Mouse (Mus musculus): Measurements from ENCODE around the gene Nes. TPM values are rescaled to one million over a fixed set of nuclear protein-coding genes. Genes with fewer than 3 reads are reported as not detected.

Gene Nes
- polyA plus RNA-seq, 1 experiment from 2014 or later = 9.5 TPM

- ATAC-seq (replicated peaks; ENCODE audit: extremely low read depth, insufficient read depth, low FRiP score) = no peak
- 58% methylated on average over 1 of the region's 1 CpGs for WGBS
- H3K9ac ChIP-seq (ENCODE audit: low read length) = no peak overlapping the region
- no peak overlapping the region for H3K27ac ChIP-seq (ENCODE audit: low read length)
- no peaks in the 10 kb centered on the region; the same call in 1 of the 2 replicates for H3K27me3 ChIP-seq (ENCODE audit: control insufficient read depth, insufficient read depth, low read length)
- H3K4me2 ChIP-seq (ENCODE audit: low read depth, low read length) = no peak overlapping the region
- peaks cover 10% of the 10 kb centered on the region for H3K4me1 ChIP-seq (ENCODE audit: control insufficient read depth, insufficient read depth, low read length)
- H3K9me3 ChIP-seq (replicated peaks; ENCODE audit: control insufficient read depth, low read length) = no peaks in the 10 kb centered on the region
- no peak overlapping the region for H3K4me3 ChIP-seq (ENCODE audit: low read length)
- H3K36me3 ChIP-seq (ENCODE audit: control insufficient read depth, insufficient read depth) = no peaks in the 10 kb centered on the region
These were observed 11.9 kb upstream of the Nes start for GRCm38 (mm10) chr3:87958967-87959366.

GRCm38 (mm10) chr3:87959371-87959770, 11.5 kb upstream of the Nes start:
- H3K9ac ChIP-seq (ENCODE audit: low read length) = no peak overlapping the region
- ATAC-seq (replicated peaks; ENCODE audit: extremely low read depth, insufficient read depth, low FRiP score) = no peak
- no peaks in the 10 kb centered on the region for H3K36me3 ChIP-seq (ENCODE audit: control insufficient read depth, insufficient read depth)
- H3K4me2 ChIP-seq (ENCODE audit: low read depth, low read length) = no peak overlapping the region
- H3K4me3 ChIP-seq (ENCODE audit: low read length) = no peak overlapping the region
- H3K27me3 ChIP-seq (ENCODE audit: control insufficient read depth, insufficient read depth, low read length) = no peaks in the 10 kb centered on the region; the same call in 1 of the 2 replicates
- H3K9me3 ChIP-seq (replicated peaks; ENCODE audit: control insufficient read depth, low read length) = no peaks in the 10 kb centered on the region
- no peak overlapping the region for H3K27ac ChIP-seq (ENCODE audit: low read length)
- WGBS = 66% methylated on average over 7 of the region's 7 CpGs
- peaks cover 10% of the 10 kb centered on the region for H3K4me1 ChIP-seq (ENCODE audit: control insufficient read depth, insufficient read depth, low read length)

- Histone ChIP-seq H3K27ac (ENCODE audit: low read length) (peak overlapping the region; percentile 92), H3K4me1 (ENCODE audit: control insufficient read depth, insufficient read depth, low read length) (peaks cover 10% of the 10 kb centered on the region), H3K9me3 (replicated peaks; ENCODE audit: control insufficient read depth, low read length) (no peaks in the 10 kb centered on the region), H3K4me3 (ENCODE audit: low read length) (peak overlapping the region; percentile 66), H3K9ac (ENCODE audit: low read length) (peak overlapping the region; percentile 79), H3K27me3 (ENCODE audit: control insufficient read depth, insufficient read depth, low read length) (no peaks in the 10 kb centered on the region), H3K4me2 (ENCODE audit: low read depth, low read length) (peak overlapping the region; percentile 96), H3K36me3 (ENCODE audit: control insufficient read depth, insufficient read depth) (no peaks in the 10 kb centered on the region)
- ATAC-seq (replicated peaks; ENCODE audit: extremely low read depth, insufficient read depth, low FRiP score) = no peak
- whole genome bisulfite sequencing = 13% methylated on average over 10 of the region's 10 CpGs
These were observed 10.7 kb upstream of the Nes start for GRCm38 (mm10) chr3:87960191-87960585.

GRCm38 (mm10) chr3:87960586-87961191, 10.2 kb upstream of the Nes start:
- 0% methylated on average over 27 of the region's 27 CpGs for WGBS
- peak; percentile 99 for ATAC-seq (replicated peaks; ENCODE audit: extremely low read depth, insufficient read depth, low FRiP score)
- peak overlapping the region; percentile 96 for H3K4me2 ChIP-seq (ENCODE audit: low read depth, low read length)
- peak overlapping the region; percentile 79 for H3K9ac ChIP-seq (ENCODE audit: low read length)
- no peaks in the 10 kb centered on the region for H3K27me3 ChIP-seq (ENCODE audit: control insufficient read depth, insufficient read depth, low read length)
- peaks cover 10% of the 10 kb centered on the region for H3K4me1 ChIP-seq (ENCODE audit: control insufficient read depth, insufficient read depth, low read length)
- no peaks in the 10 kb centered on the region for H3K36me3 ChIP-seq (ENCODE audit: control insufficient read depth, insufficient read depth)
- peak overlapping the region; percentile 92 for H3K27ac ChIP-seq (ENCODE audit: low read length)
- H3K4me3 ChIP-seq (ENCODE audit: low read length) = peak overlapping the region; percentile 66
- no peaks in the 10 kb centered on the region for H3K9me3 ChIP-seq (replicated peaks; ENCODE audit: control insufficient read depth, low read length)

- peak overlapping the region; percentile 60 for H3K4me3 ChIP-seq (ENCODE audit: low read length)
- H3K27ac ChIP-seq (ENCODE audit: low read length) = 0 out of 2 replicates have a peak overlapping the region, but pooled peaks have one; percentile 14
- H3K4me1 ChIP-seq (ENCODE audit: control insufficient read depth, insufficient read depth, low read length) = peaks cover 23% of the 10 kb centered on the region
- 1% methylated on average over 21 of the region's 21 CpGs for WGBS
- no peaks in the 10 kb centered on the region for H3K36me3 ChIP-seq (ENCODE audit: control insufficient read depth, insufficient read depth)
- no peaks in the 10 kb centered on the region for H3K9me3 ChIP-seq (replicated peaks; ENCODE audit: control insufficient read depth, low read length)
- peaks cover 12% of the 10 kb centered on the region for H3K27me3 ChIP-seq (ENCODE audit: control insufficient read depth, insufficient read depth, low read length)
- no peak; the same call in 1 of the 2 replicates for ATAC-seq (replicated peaks; ENCODE audit: extremely low read depth, insufficient read depth, low FRiP score)
- peak overlapping the region; percentile 81 for H3K4me2 ChIP-seq (ENCODE audit: low read depth, low read length)
- peak overlapping the region; percentile 62 for H3K9ac ChIP-seq (ENCODE audit: low read length)
These were observed 517 bp upstream of the Nes start for GRCm38 (mm10) chr3:87970184-87970938.

- peak overlapping the region; percentile 50 for H3K27ac ChIP-seq (ENCODE audit: low read length)
- peaks cover 12% of the 10 kb centered on the region for H3K27me3 ChIP-seq (ENCODE audit: control insufficient read depth, insufficient read depth, low read length)
- peaks cover 23% of the 10 kb centered on the region for H3K4me1 ChIP-seq (ENCODE audit: control insufficient read depth, insufficient read depth, low read length)
- peak overlapping the region; percentile 81 for H3K4me2 ChIP-seq (ENCODE audit: low read depth, low read length)
- WGBS = under 1% methylated on average over 60 of the region's 60 CpGs
- H3K4me3 ChIP-seq (ENCODE audit: low read length) = peak overlapping the region; percentile 60
- ATAC-seq (replicated peaks; ENCODE audit: extremely low read depth, insufficient read depth, low FRiP score) = peak; percentile 33; the same call in 1 of the 2 replicates
- H3K9ac ChIP-seq (ENCODE audit: low read length) = peak overlapping the region; percentile 77
- no peaks in the 10 kb centered on the region for H3K36me3 ChIP-seq (ENCODE audit: control insufficient read depth, insufficient read depth)
- H3K9me3 ChIP-seq (replicated peaks; ENCODE audit: control insufficient read depth, low read length) = no peaks in the 10 kb centered on the region
These were observed 768 bp downstream of the Nes start for GRCm38 (mm10) chr3:87971489-87972202.

- Histone ChIP-seq H3K36me3 (ENCODE audit: control insufficient read depth, insufficient read depth) (peaks cover 4% of the 10 kb centered on the region), H3K27ac (ENCODE audit: low read length) (no peak overlapping the region), H3K27me3 (ENCODE audit: control insufficient read depth, insufficient read depth, low read length) (peaks cover 12% of the 10 kb centered on the region), H3K9me3 (replicated peaks; ENCODE audit: control insufficient read depth, low read length) (no peaks in the 10 kb centered on the region), H3K9ac (ENCODE audit: low read length) (peak overlapping the region; percentile 77), H3K4me2 (ENCODE audit: low read depth, low read length) (peak overlapping the region; percentile 81), H3K4me1 (ENCODE audit: control insufficient read depth, insufficient read depth, low read length) (peaks cover 23% of the 10 kb centered on the region), H3K4me3 (ENCODE audit: low read length) (peak overlapping the region; percentile 60)
- WGBS = 25% methylated on average over 8 of the region's 8 CpGs
- no peak for ATAC-seq (replicated peaks; ENCODE audit: extremely low read depth, insufficient read depth, low FRiP score)
These were observed 1.4 kb downstream of the Nes start for GRCm38 (mm10) chr3:87972203-87972664.

GRCm38 (mm10) chr3:87972776-87973175, 1.9 kb downstream of the Nes start:
- no peak for ATAC-seq (replicated peaks; ENCODE audit: extremely low read depth, insufficient read depth, low FRiP score)
- Histone ChIP-seq H3K9me3 (replicated peaks; ENCODE audit: control insufficient read depth, low read length) (no peaks in the 10 kb centered on the region), H3K9ac (ENCODE audit: low read length) (peak overlapping the region; percentile 77), H3K4me2 (ENCODE audit: low read depth, low read length) (peak overlapping the region; percentile 81), H3K4me1 (ENCODE audit: control insufficient read depth, insufficient read depth, low read length) (peaks cover 23% of the 10 kb centered on the region), H3K36me3 (ENCODE audit: control insufficient read depth, insufficient read depth) (peaks cover 5% of the 10 kb centered on the region), H3K27me3 (ENCODE audit: control insufficient read depth, insufficient read depth, low read length) (peaks cover 12% of the 10 kb centered on the region), H3K4me3 (ENCODE audit: low read length) (peak overlapping the region; percentile 60), H3K27ac (ENCODE audit: low read length) (no peak overlapping the region)
- WGBS = 31% methylated on average over 5 of the region's 5 CpGs

All from heart, embryonic 16.5 days (tissue).